ENCODE assay signal across 9 mouse cellular contexts in the genomic region with DNA sequence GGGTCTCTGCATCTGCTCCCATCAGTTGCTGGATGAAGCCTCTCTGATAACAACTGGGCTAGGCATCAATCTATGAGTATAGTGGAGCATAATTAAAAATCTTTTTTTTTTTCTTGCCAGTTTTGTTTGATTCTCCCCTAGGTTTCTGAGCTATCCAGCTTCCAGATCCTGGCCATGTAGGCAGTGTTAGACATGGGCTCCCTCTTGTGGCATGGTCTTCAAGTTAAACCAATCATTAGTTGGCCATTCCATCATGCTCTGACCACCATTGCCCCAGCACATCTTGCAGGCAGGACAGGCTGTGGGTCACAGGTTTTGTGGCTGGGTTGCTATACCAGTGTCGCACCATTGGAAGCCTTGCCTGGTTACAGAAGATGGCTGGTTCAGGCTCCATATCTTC.
DNase-seq lines count a peak whose midpoint lies in the region; ATAC-seq and TF ChIP-seq lines count a peak whose summit lies in the region.
"Had no signal": no experiment of that assay in that cellular context is flagged by ENCODE, and none has a peak within 500 bp of the region (broad histone marks: within the 10 kb centered on the region; RNA-seq: fewer than 3 reads in every experiment).

No protein-coding gene starts in this region.

- no peaks in the 10 kb centered on the region for H3K36me3 ChIP-seq in heart, adult 2 months (ENCODE audit: control insufficient read depth, insufficient read depth, low read length)
- no peaks in the 10 kb centered on the region for H3K36me3 ChIP-seq in midbrain, embryonic 11.5 days (ENCODE audit: control insufficient read depth, insufficient read depth, low read length)
- no peaks in the 10 kb centered on the region for H3K36me3 ChIP-seq in midbrain, embryonic 10.5 days
- H3K36me3 ChIP-seq in heart, embryonic 12.5 days = no peaks in the 10 kb centered on the region
- H3K36me3 ChIP-seq: embryonic facial prominence, embryonic 12.5 days had no signal

- TF ChIP-seq EP300 in heart, adult 2 months (IDR thresholded peaks at IDR 0.05; ENCODE audit: insufficient read depth, low read depth, low read length) = no peak

- DNase-seq in heart, adult 2 months = no peak
- no peak for DNase-seq in heart, postnatal 36 days
- peak; percentile 61 for DNase-seq in midbrain, embryonic 11.5 days (ENCODE audit: low spot score, missing footprints)
- DNase-seq in midbrain, embryonic 10.5 days (ENCODE audit: low spot score) = no peak
- peak; percentile 10 for DNase-seq in adrenal gland, postnatal 25 days
- no peak for DNase-seq in gastrocnemius, postnatal 4 days (ENCODE audit: low spot score in 2 of 2)

- TF ChIP-seq POLR2A in heart, adult 2 months (IDR thresholded peaks at IDR 0.05; ENCODE audit: insufficient read depth, low read depth, low read length) = no peak

- H3K9me3 ChIP-seq in midbrain, embryonic 11.5 days (ENCODE audit: control insufficient read depth, low read length) = no peaks in the 10 kb centered on the region
- H3K9me3 ChIP-seq in midbrain, embryonic 10.5 days (replicated peaks) = no peaks in the 10 kb centered on the region
- no peaks in the 10 kb centered on the region for H3K9me3 ChIP-seq in heart, embryonic 12.5 days (replicated peaks)
- H3K9me3 ChIP-seq: embryonic facial prominence, embryonic 12.5 days had no signal

- WGBS in heart, adult 2 months = 87% methylated on average over 1 of the region's 1 CpGs
- WGBS in midbrain, embryonic 11.5 days = 95% methylated on average over 1 of the region's 1 CpGs
- WGBS in midbrain, embryonic 10.5 days = 97% methylated on average over 1 of the region's 1 CpGs
- WGBS in heart, embryonic 12.5 days = 67% methylated on average over 1 of the region's 1 CpGs

- no peak for ATAC-seq in midbrain, embryonic 11.5 days (ENCODE audit: low FRiP score)
- 0 out of 2 replicates have a peak, but pooled peaks have one; percentile 31 for ATAC-seq in megakaryocyte progenitor cell, adult 5-6 weeks (replicated peaks; ENCODE audit: poor library complexity)
- no peak for ATAC-seq in heart, embryonic 12.5 days (ENCODE audit: insufficient number of reproducible peaks, low FRiP score)

- no peaks in the 10 kb centered on the region for H3K4me1 ChIP-seq in heart, adult 2 months (ENCODE audit: control insufficient read depth, insufficient read depth, low read length)
- H3K4me1 ChIP-seq in midbrain, embryonic 11.5 days (ENCODE audit: control insufficient read depth, insufficient read depth, low read length) = no peaks in the 10 kb centered on the region
- H3K4me1 ChIP-seq in midbrain, embryonic 10.5 days = no peaks in the 10 kb centered on the region
- H3K4me1 ChIP-seq in heart, embryonic 12.5 days (replicated peaks) = no peaks in the 10 kb centered on the region
- H3K4me1 ChIP-seq: embryonic facial prominence, embryonic 12.5 days had no signal

- H3K4me3 ChIP-seq in heart, adult 2 months = no peak overlapping the region
- H3K4me3 ChIP-seq in midbrain, embryonic 11.5 days (ENCODE audit: low read depth, low read length) = no peak overlapping the region
- no peak overlapping the region for H3K4me3 ChIP-seq in midbrain, embryonic 10.5 days
- H3K4me3 ChIP-seq in heart, embryonic 12.5 days = no peak overlapping the region
- H3K4me3 ChIP-seq: embryonic facial prominence, embryonic 12.5 days had no signal

- H3K4me2 ChIP-seq in midbrain, embryonic 11.5 days = no peak overlapping the region
- no peak overlapping the region for H3K4me2 ChIP-seq in heart, embryonic 12.5 days
- H3K4me2 ChIP-seq: embryonic facial prominence, embryonic 12.5 days had no signal

- H3K9ac ChIP-seq in heart, adult 2 months (ENCODE audit: low read depth, low read length) = no peak overlapping the region
- no peak overlapping the region for H3K9ac ChIP-seq in midbrain, embryonic 11.5 days (ENCODE audit: low read length)
- no peak overlapping the region for H3K9ac ChIP-seq in heart, embryonic 12.5 days
- H3K9ac ChIP-seq: embryonic facial prominence, embryonic 12.5 days had no signal

- H3K27ac ChIP-seq in heart, adult 2 months = no peak overlapping the region
- no peak overlapping the region for H3K27ac ChIP-seq in midbrain, embryonic 11.5 days (ENCODE audit: low read depth, low read length)
- no peak overlapping the region for H3K27ac ChIP-seq in midbrain, embryonic 10.5 days (replicated peaks)
- H3K27ac ChIP-seq in heart, embryonic 12.5 days (ENCODE audit: poor library complexity, severe bottlenecking) = no peak overlapping the region
- H3K27ac ChIP-seq: embryonic facial prominence, embryonic 12.5 days had no signal

- H3K79me2 ChIP-seq in heart, adult 2 months (replicated peaks; ENCODE audit: control insufficient read depth, insufficient read depth, low read length) = no peaks in the 10 kb centered on the region

- TF ChIP-seq CTCF in heart, adult 2 months (IDR thresholded peaks at IDR 0.05) = 0 out of 2 replicates have a peak, but pooled peaks have one; percentile 12

- intact Hi-C loops in heart, adult 2 months (cut with DNase I) = no loop called here
- intact Hi-C loops in heart, postnatal 36 days (cut with DNase I) = no loop called here

- no peaks in the 10 kb centered on the region for H3K27me3 ChIP-seq in heart, adult 2 months (ENCODE audit: control insufficient read depth, insufficient read depth, low read length)
- H3K27me3 ChIP-seq in midbrain, embryonic 11.5 days (ENCODE audit: control insufficient read depth, insufficient read depth, low read length) = peaks cover 2% of the 10 kb centered on the region; the same call in 1 of the 2 replicates
- peaks cover 15% of the 10 kb centered on the region; the same call in 1 of the 2 replicates for H3K27me3 ChIP-seq in midbrain, embryonic 10.5 days (ENCODE audit: low read depth, poor library complexity, severe bottlenecking)
- no peaks in the 10 kb centered on the region for H3K27me3 ChIP-seq in heart, embryonic 12.5 days (replicated peaks)
- H3K27me3 ChIP-seq: embryonic facial prominence, embryonic 12.5 days had no signal

Comparison
In these comparisons a context has a peak if more than half of its experiments do, and no peak if none do; other contexts are left out.
1. DNase-seq: peak in midbrain, embryonic 11.5 days (single experiment) and adrenal gland, postnatal 25 days (single experiment); none in heart, adult 2 months (0 of 2), heart, postnatal 36 days (0 of 2), midbrain, embryonic 10.5 days (single experiment) and gastrocnemius, postnatal 4 days (0 of 2).